Mouse (Mus musculus) midbrain, embryonic 14.5 days (tissue): ENCODE results near the gene Grik4. TPM values are rescaled to one million over a fixed set of nuclear protein-coding genes. Genes with fewer than 3 reads are reported as not detected.

ENCODE experiments used
- ATAC-seq: fragments of 200-750 bp; cut with Nextera tagmentation; 2 replicates; pipeline ENCODE4 v1.8.0; 2017; ENCODE audit warnings: moderate number of reproducible peaks, moderate library complexity; ENCODE audit not compliant: low FRiP score, low TSS enrichment
- DNase-seq: peaks from one replicate; pipeline ENCODE4 v3.0.0-alpha.2; 2015
- H3K27ac ChIP-seq: fragments of 300-500 bp; sonication (generic); replicated peaks from 2 replicates; pipeline ENCODE4 v1.5.1; 2014; ENCODE audit warnings: mild to moderate bottlenecking, low read depth, low read length, moderate library complexity
- H3K27me3 ChIP-seq: fragments of 300-500 bp; sonication (generic); 2 replicates; pipeline ENCODE4 v1.6.1; 2014; ENCODE audit warnings: low read length, control low read depth, mixed read lengths; ENCODE audit not compliant: control insufficient read depth, insufficient read depth
- H3K36me3 ChIP-seq: fragments of 300-500 bp; sonication (generic); 2 replicates; pipeline ENCODE4 v1.6.1; 2014; ENCODE audit warnings: low read length, control low read depth; ENCODE audit not compliant: control insufficient read depth, insufficient read depth
- H3K4me1 ChIP-seq: fragments of 300-500 bp; sonication (generic); 2 replicates; pipeline ENCODE4 v1.6.1; 2014; ENCODE audit warnings: mild to moderate bottlenecking, antibody characterized with exemption, low read length, control low read depth; ENCODE audit not compliant: control insufficient read depth, insufficient read depth
- H3K4me2 ChIP-seq: fragments of 300-500 bp; sonication (generic); 2 replicates; pipeline ENCODE4 v1.6.1; 2014; ENCODE audit warnings: mild to moderate bottlenecking, low read length, moderate library complexity
- H3K4me3 ChIP-seq: fragments of 300-500 bp; sonication (generic); replicated peaks from 2 replicates; pipeline ENCODE4 v1.5.1; 2014; ENCODE audit warnings: low read depth, low read length
- H3K9ac ChIP-seq: fragments of 300-500 bp; sonication (generic); replicated peaks from 2 replicates; pipeline ENCODE4 v1.6.1; 2014; ENCODE audit warnings: mild to moderate bottlenecking, low read length, moderate library complexity
- H3K9me3 ChIP-seq: fragments of 300-500 bp; sonication (generic); 2 replicates; pipeline ENCODE4 v1.6.1; 2016; ENCODE audit warnings: low read length, control low read depth, mixed read lengths; ENCODE audit not compliant: control insufficient read depth
- WGBS: fragments of 180-500 bp; shearing (Covaris S2); extraction: QIAGEN DNeasy Blood & Tissue Kit; methylation state at CpG from one replicate; pipeline ENCODE4 v1.1.7; 2014; 5-methylcytosine and 5-hydroxymethylcytosine counted together
- polyA plus RNA-seq: library from polyadenylated mRNA; unstranded; fragments of >200 nt; fragmentation: Nextera tagmentation; extraction: Ambion mirVana; gene quantifications from 2 replicates; pipeline ENCODE4 v1.2.1, GENCODE M21; 2014

The Grik4 gene
- polyA plus RNA-seq, 1 experiment from 2014 or later = 4.4 TPM

- 77% methylated on average over 9 of the region's 9 CpGs for WGBS
- H3K36me3 ChIP-seq = no peaks in the 10 kb centered on the region
- no peak overlapping the region for H3K27ac ChIP-seq
- H3K27me3 ChIP-seq = no peaks in the 10 kb centered on the region
- H3K9ac ChIP-seq = no peak overlapping the region
- H3K9me3 ChIP-seq = no peaks in the 10 kb centered on the region
- no peak overlapping the region for H3K4me3 ChIP-seq
- ATAC-seq (no peak), DNase-seq (no peak)
- H3K4me2 ChIP-seq = no peak overlapping the region
- H3K4me1 ChIP-seq = peaks cover 6% of the 10 kb centered on the region; the same call in 1 of the 2 replicates
Observed at GRCm38 (mm10) chr9:42597525-42597924, 346.8 kb downstream of the Grik4 start.

- Histone ChIP-seq H3K36me3 (no peaks in the 10 kb centered on the region), H3K4me1 (no peaks in the 10 kb centered on the region), H3K9ac (no peak overlapping the region), H3K9me3 (no peaks in the 10 kb centered on the region), H3K27me3 (no peaks in the 10 kb centered on the region), H3K4me2 (no peak overlapping the region), H3K4me3 (no peak overlapping the region), H3K27ac (no peak overlapping the region)
- ATAC-seq = no peak
- 73% methylated on average over 7 of the region's 7 CpGs for WGBS
- no peak for DNase-seq
Observed at GRCm38 (mm10) chr9:42578511-42578910, 365.8 kb downstream of the Grik4 start.

- H3K27me3 ChIP-seq = no peaks in the 10 kb centered on the region
- 82% methylated on average over 7 of the region's 7 CpGs for WGBS
- H3K4me2 ChIP-seq = no peak overlapping the region
- ATAC-seq = no peak
- H3K9me3 ChIP-seq = no peaks in the 10 kb centered on the region
- H3K4me3 ChIP-seq = no peak overlapping the region
- H3K27ac ChIP-seq = no peak overlapping the region
- H3K36me3 ChIP-seq = no peaks in the 10 kb centered on the region
- H3K9ac ChIP-seq = no peak overlapping the region
- DNase-seq = no peak
- no peaks in the 10 kb centered on the region for H3K4me1 ChIP-seq
Observed at GRCm38 (mm10) chr9:42578106-42578505, 366.2 kb downstream of the Grik4 start.

GRCm38 (mm10) chr9:42573616-42574350, 370.5 kb downstream of the Grik4 start:
- H3K9me3 ChIP-seq = no peaks in the 10 kb centered on the region
- peak overlapping the region; percentile 41 for H3K4me2 ChIP-seq
- H3K27ac ChIP-seq = peak overlapping the region; percentile 57
- H3K36me3 ChIP-seq = no peaks in the 10 kb centered on the region
- 43% methylated on average over 14 of the region's 14 CpGs for whole genome bisulfite sequencing
- 0 out of 2 replicates have a peak overlapping the region, but pooled peaks have one; percentile 12 for H3K9ac ChIP-seq
- no peaks in the 10 kb centered on the region for H3K4me1 ChIP-seq
- H3K27me3 ChIP-seq = no peaks in the 10 kb centered on the region
- ATAC-seq = no peak
- peak; percentile 21 for DNase-seq
- H3K4me3 ChIP-seq = no peak overlapping the region

GRCm38 (mm10) chr9:42573180-42573579, 371.1 kb downstream of the Grik4 start:
- Histone ChIP-seq H3K27ac (peak overlapping the region; percentile 57), H3K4me1 (peaks cover under 1% of the 10 kb centered on the region; the same call in 1 of the 2 replicates), H3K4me2 (peak overlapping the region; percentile 41), H3K9me3 (no peaks in the 10 kb centered on the region), H3K36me3 (no peaks in the 10 kb centered on the region), H3K4me3 (no peak overlapping the region), H3K27me3 (no peaks in the 10 kb centered on the region), H3K9ac (0 out of 2 replicates have a peak overlapping the region, but pooled peaks have one; percentile 12)
- ATAC-seq (peak; percentile 73), DNase-seq (peak; percentile 89)
- 9% methylated on average over 6 of the region's 6 CpGs for WGBS

GRCm38 (mm10) chr9:42565921-42566320, 378.4 kb downstream of the Grik4 start:
- Histone ChIP-seq H3K4me3 (no peak overlapping the region), H3K27me3 (no peaks in the 10 kb centered on the region), H3K9me3 (no peaks in the 10 kb centered on the region), H3K4me1 (peaks cover 5% of the 10 kb centered on the region; the same call in 1 of the 2 replicates), H3K27ac (no peak overlapping the region), H3K36me3 (no peaks in the 10 kb centered on the region), H3K4me2 (no peak overlapping the region), H3K9ac (no peak overlapping the region)
- 96% methylated on average over 4 of the region's 4 CpGs for WGBS
- ATAC-seq (no peak), DNase-seq (no peak)

- no peaks in the 10 kb centered on the region for H3K4me1 ChIP-seq
- H3K27me3 ChIP-seq = no peaks in the 10 kb centered on the region
- H3K4me3 ChIP-seq = no peak overlapping the region
- no peaks in the 10 kb centered on the region for H3K9me3 ChIP-seq
- H3K27ac ChIP-seq = no peak overlapping the region
- no peak for DNase-seq
- H3K36me3 ChIP-seq = no peaks in the 10 kb centered on the region
- H3K9ac ChIP-seq = no peak overlapping the region
- 97% methylated on average over 1 of the region's 1 CpGs for WGBS
- no peak for ATAC-seq
- no peak overlapping the region for H3K4me2 ChIP-seq
Observed at GRCm38 (mm10) chr9:42555186-42555585, 389.1 kb downstream of the Grik4 start.

GRCm38 (mm10) chr9:42550116-42550515, 394.2 kb downstream of the Grik4 start:
- Histone ChIP-seq H3K4me3 (no peak overlapping the region), H3K36me3 (no peaks in the 10 kb centered on the region), H3K9me3 (no peaks in the 10 kb centered on the region), H3K27ac (no peak overlapping the region), H3K27me3 (no peaks in the 10 kb centered on the region), H3K4me1 (no peaks in the 10 kb centered on the region), H3K4me2 (no peak overlapping the region), H3K9ac (no peak overlapping the region)
- WGBS = 15% methylated on average over 13 of the region's 13 CpGs
- ATAC-seq (0 out of 2 replicates have a peak, but pooled peaks have one; percentile 57), DNase-seq (peak; percentile 85)

- no peaks in the 10 kb centered on the region for H3K27me3 ChIP-seq
- WGBS = 70% methylated on average over 7 of the region's 7 CpGs
- H3K9ac ChIP-seq = no peak overlapping the region
- H3K36me3 ChIP-seq = no peaks in the 10 kb centered on the region
- ATAC-seq (no peak), DNase-seq (no peak)
- 0 out of 2 replicates have a peak, but pooled peaks cover 6% of the 10 kb centered on the region for H3K4me1 ChIP-seq
- H3K4me3 ChIP-seq = no peak overlapping the region
- H3K9me3 ChIP-seq = no peaks in the 10 kb centered on the region
- no peak overlapping the region for H3K27ac ChIP-seq
- no peak overlapping the region for H3K4me2 ChIP-seq
Observed at GRCm38 (mm10) chr9:42548981-42549380, 395.3 kb downstream of the Grik4 start.
